Mouse (Mus musculus) small intestine, adult 2 months (tissue): ENCODE data around the gene Rtkn. TPM values are rescaled to one million over a fixed set of nuclear protein-coding genes. Genes with fewer than 3 reads are reported as not detected.

Experiments used
- H3K27ac ChIP-seq: fragments of 200-500 bp; 2 replicates; pipeline ENCODE4 v1.5.1; 2012; ENCODE audit warnings: low read depth, low read length, control low read depth, inconsistent platforms; ENCODE audit not compliant: insufficient read depth
- H3K27me3 ChIP-seq: fragments of 200-500 bp; 2 replicates; pipeline ENCODE4 v1.6.1; 2012; ENCODE audit warnings: mild to moderate bottlenecking, moderate library complexity, low read length, inconsistent platforms; ENCODE audit not compliant: control insufficient read depth, insufficient read depth
- H3K36me3 ChIP-seq: fragments of 200-500 bp; 2 replicates; pipeline ENCODE4 v1.6.1; 2012; ENCODE audit warnings: mild to moderate bottlenecking, low read length, control low read depth, inconsistent platforms; ENCODE audit not compliant: control insufficient read depth, insufficient read depth
- H3K4me1 ChIP-seq: fragments of 200-500 bp; 2 replicates; pipeline ENCODE4 v1.6.1; 2012; ENCODE audit warnings: low read length, inconsistent platforms, mixed read lengths; ENCODE audit not compliant: control insufficient read depth, insufficient read depth, insufficient read length
- H3K4me3 ChIP-seq: fragments of 200-500 bp; 2 replicates; pipeline ENCODE4 v1.5.1; 2012; ENCODE audit warnings: low read depth, mild to moderate bottlenecking, control low read depth, inconsistent platforms, low read length, moderate library complexity
- CTCF ChIP-seq: fragments of 200-500 bp; IDR thresholded peaks from 2 replicates; pipeline ENCODE4 v1.5.1; 2012; ENCODE audit warnings: low read depth, mild to moderate bottlenecking, control low read depth, inconsistent platforms, low read length, moderate library complexity, mixed read lengths; ENCODE audit not compliant: insufficient replicate concordance, insufficient read length; ENCODE audit errors: extremely low read depth
- POLR2A ChIP-seq: fragments of 200-500 bp; IDR thresholded peaks from 2 replicates; pipeline ENCODE4 v1.6.1; 2012; ENCODE audit warnings: low read depth, mild to moderate bottlenecking, control low read depth, inconsistent platforms, low read length, moderate library complexity
- WGBS: fragments of 180-500 bp; shearing (Covaris S2); methylation state at CpG from one replicate; pipeline ENCODE4 v1.1.7; 2018; 5-methylcytosine and 5-hydroxymethylcytosine counted together
- polyA plus RNA-seq: library from polyadenylated mRNA; depleted of rRNA; stranded (reverse); fragments of >200 nt; gene quantifications from 2 replicates; pipeline ENCODE4 v1.2.3, GENCODE M21; 2012

Rtkn gene
- polyA plus RNA-seq, 1 experiment: 179 TPM

DNA sequence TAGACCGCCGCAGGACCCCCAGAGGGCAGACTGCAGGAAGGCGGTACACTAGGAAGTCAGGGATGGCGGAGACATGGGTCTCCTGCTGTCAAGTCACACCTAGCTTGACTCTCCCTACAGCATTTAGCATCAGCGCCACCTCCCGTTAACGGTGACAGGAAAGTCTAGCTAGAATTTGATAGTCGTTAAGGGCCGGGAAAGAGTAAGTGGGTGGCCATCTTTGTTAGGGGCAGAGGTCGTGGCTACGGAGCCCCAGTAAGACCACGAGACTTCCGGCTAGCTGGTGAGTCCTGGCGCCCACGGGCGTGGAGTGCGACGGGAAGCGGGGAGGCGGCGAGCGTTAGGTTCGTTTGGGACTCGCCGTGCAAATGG is 34.0 kb upstream of the Rtkn start, which contains the start of the genes Ccdc142 and Gm42688:
TSS of gene Ccdc142 (plus strand) at position 286 of the 372 bp plus-strand sequence.
TSS of gene Gm42688 (plus strand) at position 302 of the 372 bp plus-strand sequence.
- Histone ChIP-seq H3K27me3 (no peaks in the 10 kb centered on the region), H3K4me3 (peak within 1 kb of the TSS; percentile 86), H3K36me3 (peaks cover 2% of the 10 kb centered on the region; the same call in 1 of the 2 replicates), H3K27ac (peak within 1 kb of the TSS; percentile 77), H3K4me1 (peaks cover 13% of the 10 kb centered on the region)
- TF ChIP-seq CTCF: peak; percentile 53; the same call in 1 of the 2 replicates
- peak; percentile 47; the same call in 1 of the 2 replicates for TF ChIP-seq POLR2A
- WGBS: under 1% methylated on average over 25 of the region's 25 CpGs

- Histone ChIP-seq H3K36me3 (peaks cover 3% of the 10 kb centered on the region; the same call in 1 of the 2 replicates), H3K4me3 (peak overlapping the region; percentile 86), H3K27me3 (no peaks in the 10 kb centered on the region), H3K4me1 (peaks cover 13% of the 10 kb centered on the region), H3K27ac (peak overlapping the region; percentile 77)
- TF ChIP-seq POLR2A (peak; percentile 31; the same call in 1 of the 2 replicates), CTCF (peak; percentile 31; the same call in 1 of the 2 replicates)
- WGBS: under 1% methylated on average over 73 of the region's 74 CpGs
Measured at GRCm38 (mm10) chr6:83101688-83102556, 33.3 kb upstream of the Rtkn start.

- no peaks in the 10 kb centered on the region for H3K27me3 ChIP-seq
- peak; percentile 7; the same call in 1 of the 2 replicates for TF ChIP-seq CTCF
- peak; percentile 8; the same call in 1 of the 2 replicates for TF ChIP-seq POLR2A
- peak overlapping the region; percentile 77 for H3K27ac ChIP-seq
- peak overlapping the region; percentile 86 for H3K4me3 ChIP-seq
- H3K4me1 ChIP-seq: peaks cover 19% of the 10 kb centered on the region
- peaks cover 5% of the 10 kb centered on the region; the same call in 1 of the 2 replicates for H3K36me3 ChIP-seq
- 44% methylated on average over 11 of the region's 11 CpGs for WGBS
Measured at GRCm38 (mm10) chr6:83103130-83103650, 32.1 kb upstream of the Rtkn start.

DNA sequence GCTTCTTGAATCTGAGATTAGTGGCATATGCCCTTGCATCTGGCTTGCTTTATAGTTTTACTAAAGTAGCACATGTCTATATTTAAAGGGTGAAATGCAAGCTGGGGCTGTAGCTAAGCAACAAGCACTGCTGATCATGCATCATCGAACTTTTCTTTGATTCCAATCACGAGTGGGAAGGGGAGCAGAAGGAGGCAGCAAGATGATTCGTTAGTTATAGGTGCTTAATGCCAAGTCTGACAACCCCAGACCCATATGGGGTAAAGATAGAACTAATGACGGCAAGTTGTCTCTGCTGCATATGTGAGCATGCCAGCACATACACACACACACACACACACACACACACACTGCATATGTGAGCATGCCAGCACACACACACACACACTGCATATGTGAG is 31.1 kb upstream of the Rtkn start:
- no peak for TF ChIP-seq POLR2A
- no peak for TF ChIP-seq CTCF
- Histone ChIP-seq H3K4me3 (no peak overlapping the region), H3K36me3 (peaks cover 5% of the 10 kb centered on the region; the same call in 1 of the 2 replicates), H3K27ac (no peak overlapping the region), H3K27me3 (no peaks in the 10 kb centered on the region), H3K4me1 (peaks cover 19% of the 10 kb centered on the region)
- 86% methylated on average over 4 of the region's 4 CpGs for WGBS

DNA sequence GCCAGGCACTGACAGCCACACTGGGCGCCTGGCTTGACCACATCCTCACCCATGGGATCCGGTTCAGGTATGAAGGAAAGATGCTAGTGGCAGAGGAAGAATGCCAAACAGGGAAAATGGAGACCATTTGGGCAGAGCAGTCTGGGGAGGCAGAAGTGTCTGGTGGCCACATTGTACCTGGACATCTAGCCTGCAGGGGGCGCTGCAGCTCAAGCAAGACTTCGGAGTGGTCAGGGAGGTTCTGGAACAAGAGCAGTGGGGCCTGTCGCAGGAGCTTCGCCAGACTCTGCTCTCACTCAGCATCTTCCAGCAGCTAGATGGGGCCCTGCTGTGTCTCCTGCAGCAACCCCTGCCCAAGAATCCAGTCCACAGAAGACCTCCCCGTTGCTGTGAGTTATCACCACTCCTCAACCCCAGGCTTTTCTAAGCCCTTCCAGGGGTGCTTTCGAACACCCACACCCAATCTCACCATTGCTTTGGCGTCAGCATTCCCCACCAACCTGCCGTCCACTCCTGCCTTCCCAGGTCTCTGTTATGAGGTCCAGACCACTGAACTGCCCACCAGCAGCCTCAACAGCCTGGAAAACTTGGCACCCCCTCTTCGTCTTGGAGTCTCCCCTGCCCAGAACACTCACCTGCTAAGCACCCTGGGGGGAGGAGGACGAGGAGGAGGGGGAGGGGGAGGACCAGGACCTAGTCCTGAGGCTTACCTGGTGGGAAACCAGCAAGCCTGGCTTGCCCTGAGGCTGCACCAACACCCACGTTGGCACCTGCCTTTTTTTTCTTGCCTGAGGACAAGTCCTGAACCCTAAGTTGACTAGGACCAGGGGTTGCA is 27.5 kb upstream of the Rtkn start:
- Histone ChIP-seq H3K4me3 (no peak overlapping the region), H3K27ac (no peak overlapping the region), H3K27me3 (no peaks in the 10 kb centered on the region), H3K4me1 (peaks cover 14% of the 10 kb centered on the region), H3K36me3 (peaks cover 6% of the 10 kb centered on the region; the same call in 1 of the 2 replicates)
- 40% methylated on average over 13 of the region's 13 CpGs for WGBS
- TF ChIP-seq CTCF (peak; percentile 75), POLR2A (no peak; the same call in 1 of the 2 replicates)

DNA sequence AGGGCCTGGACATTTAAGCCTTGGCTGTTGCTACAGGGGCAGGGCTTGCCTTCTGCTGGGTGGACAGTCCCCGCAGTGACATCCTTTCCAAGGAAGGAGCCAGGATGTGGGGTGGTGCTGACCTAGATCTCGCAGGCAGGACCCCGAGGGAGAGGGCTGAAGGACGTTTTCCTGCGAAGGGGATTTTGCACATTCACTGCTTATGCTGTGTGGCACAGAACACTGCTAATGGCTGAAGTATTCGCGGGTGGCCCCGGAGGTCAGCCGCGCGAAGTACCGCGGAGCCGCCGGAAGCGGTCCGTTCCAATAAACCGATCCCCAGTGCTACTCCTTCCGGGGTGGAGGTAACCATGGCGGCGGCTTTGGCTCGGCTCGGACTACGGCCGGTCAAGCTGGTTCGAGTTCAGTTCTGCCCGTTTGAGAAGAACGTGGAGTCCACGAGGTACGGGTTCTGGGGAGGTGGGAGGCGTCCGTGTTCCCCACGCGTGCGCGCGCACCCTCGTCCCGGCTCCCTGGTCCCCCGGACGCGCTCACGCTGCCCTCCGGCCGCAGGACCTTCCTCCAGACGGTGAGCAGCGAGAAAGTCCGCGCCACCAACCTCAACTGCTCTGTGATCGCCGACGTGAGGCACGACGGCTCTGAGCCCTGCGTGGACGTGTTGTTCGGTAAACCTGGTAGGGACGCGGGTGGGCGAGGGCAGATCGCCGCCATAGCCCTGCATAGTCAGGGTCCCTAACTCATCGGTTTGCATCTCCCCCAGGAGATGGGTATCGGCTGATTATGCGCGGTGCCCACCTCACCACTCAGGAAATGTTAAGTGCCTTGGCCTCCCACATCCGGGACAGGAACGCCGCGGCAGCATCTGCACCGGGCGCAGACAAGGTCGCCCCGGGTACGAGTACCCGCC is 26.2 kb upstream of the Rtkn start, which contains the start of gene Mrpl53:
TSS of gene Mrpl53 (plus strand) at position 279 of the 907 bp plus-strand sequence.
- H3K36me3 ChIP-seq: peaks cover 6% of the 10 kb centered on the region; the same call in 1 of the 2 replicates
- peak within 1 kb of the TSS; percentile 86 for H3K27ac ChIP-seq
- no peaks in the 10 kb centered on the region for H3K27me3 ChIP-seq
- peak; percentile 86 for TF ChIP-seq POLR2A
- no peak for TF ChIP-seq CTCF
- peak within 1 kb of the TSS; percentile 99 for H3K4me3 ChIP-seq
- under 1% methylated on average over 76 of the region's 76 CpGs for WGBS
- H3K4me1 ChIP-seq: peaks cover 7% of the 10 kb centered on the region
